Mouse (Mus musculus): ENCODE measurements around the gene Pald1.

Gene Pald1

GRCm38 (mm10) chr10:61334545-61334944 is 48.8 kb downstream of the Pald1 start:
- DNase-seq (ENCODE audit: low read depth, low spot score) = no peak

GRCm38 (mm10) chr10:61331046-61331445 is 52.3 kb downstream of the Pald1 start:
- no peak for DNase-seq (ENCODE audit: low read depth, low spot score)

GRCm38 (mm10) chr10:61328927-61329326 is 54.4 kb downstream of the Pald1 start:
- peak; percentile 28 for DNase-seq (ENCODE audit: low read depth, low spot score)

- no peak for DNase-seq (ENCODE audit: low read depth, low spot score)
These were observed 55.8 kb downstream of the Pald1 start for GRCm38 (mm10) chr10:61327545-61327944.

- DNase-seq (ENCODE audit: low read depth, low spot score) = peak; percentile 43
These were observed 57.5 kb downstream of the Pald1 start for GRCm38 (mm10) chr10:61325782-61326328.

GRCm38 (mm10) chr10:61324717-61325116 is 58.6 kb downstream of the Pald1 start:
- DNase-seq (ENCODE audit: low read depth, low spot score) = no peak

GRCm38 (mm10) chr10:61318527-61318926 is 64.8 kb downstream of the Pald1 start:
- no peak for DNase-seq (ENCODE audit: low read depth, low spot score)

- DNase-seq (ENCODE audit: low read depth, low spot score) = no peak
These were observed 67.9 kb downstream of the Pald1 start for GRCm38 (mm10) chr10:61315324-61315880.

- no peak for DNase-seq (ENCODE audit: low read depth, low spot score)
These were observed 69.6 kb downstream of the Pald1 start for GRCm38 (mm10) chr10:61313750-61314149.

- peak; percentile 52 for DNase-seq (ENCODE audit: low read depth, low spot score)
These were observed 70.6 kb downstream of the Pald1 start for GRCm38 (mm10) chr10:61312754-61313153.

- peak; percentile 25 for DNase-seq (ENCODE audit: low read depth, low spot score)
These were observed 71.2 kb downstream of the Pald1 start for GRCm38 (mm10) chr10:61312159-61312558.

- peak; percentile 67 for DNase-seq (ENCODE audit: low read depth, low spot score)
These were observed 74.5 kb downstream of the Pald1 start for GRCm38 (mm10) chr10:61308706-61309320.

GRCm38 (mm10) chr10:61305928-61306590 is 77.3 kb downstream of the Pald1 start:
- DNase-seq (ENCODE audit: low read depth, low spot score) = no peak

- DNase-seq (ENCODE audit: low read depth, low spot score) = no peak
These were observed 79.3 kb downstream of the Pald1 start for GRCm38 (mm10) chr10:61304046-61304445.

GRCm38 (mm10) chr10:61300996-61301395 is 82.3 kb downstream of the Pald1 start:
- no peak for DNase-seq (ENCODE audit: low read depth, low spot score)

- DNase-seq (ENCODE audit: low read depth, low spot score) = no peak
These were observed 85.9 kb downstream of the Pald1 start, which contains the start of gene Prf1 for GRCm38 (mm10) chr10:61297477-61297876. Prf1 (plus strand) TSS chr10:61297833.

GRCm38 (mm10) chr10:61296713-61297445 is 86.5 kb downstream of the Pald1 start:
- DNase-seq (ENCODE audit: low read depth, low spot score) = no peak

- no peak for DNase-seq (ENCODE audit: low read depth, low spot score)
These were observed 89.1 kb downstream of the Pald1 start for GRCm38 (mm10) chr10:61294242-61294641.

GRCm38 (mm10) chr10:61290479-61290878 is 92.9 kb downstream of the Pald1 start:
- DNase-seq (ENCODE audit: low read depth, low spot score) = no peak

- DNase-seq (ENCODE audit: low read depth, low spot score) = no peak
These were observed 93.3 kb downstream of the Pald1 start for GRCm38 (mm10) chr10:61290016-61290415.

GRCm38 (mm10) chr10:61286246-61286645 is 97.1 kb downstream of the Pald1 start:
- no peak for DNase-seq (ENCODE audit: low read depth, low spot score)

GRCm38 (mm10) chr10:61285271-61285670 is 98.1 kb downstream of the Pald1 start:
- no peak for DNase-seq (ENCODE audit: low read depth, low spot score)
